Mouse (Mus musculus): ENCODE data around the gene Cnep1r1. TPM values are rescaled to one million over a fixed set of nuclear protein-coding genes. Genes with fewer than 3 reads are reported as not detected.

The Cnep1r1 gene
- total RNA-seq, 2 experiments from 2014 or later: 36.7 to 37.9 TPM

Small RNA genes within 50 kb of the gene (microRNA-seq; reads per million reads assigned to microRNA genes)
- 2.4 to 5.3 reads per million in 2 experiments for gene Mir7071

Other genes with a start within 250 kb of the Cnep1r1 start
- 10 to 100 TPM; 32.0 to 32.5 TPM for gene Zfp423, start 159.2 kb upstream of the Cnep1r1 start, total RNA-seq (2021)
- gene Heatr3, start 19.1 kb downstream of the Cnep1r1 start, total RNA-seq (2021): 10 to 100 TPM; 28.0 to 33.5 TPM
- 10 to 100 TPM; 38.4 to 40.2 TPM for gene Tent4b, start 80.4 kb downstream of the Cnep1r1 start, total RNA-seq (2021)
- 1 to 10 TPM; 1.9 to 3.0 TPM for gene Adcy7, start 153.6 kb downstream of the Cnep1r1 start, total RNA-seq (2021)
- 10 to 100 TPM; 52.5 to 64.9 TPM for gene Brd7, start 243.4 kb downstream of the Cnep1r1 start, total RNA-seq (2021)

Measured in layer of hippocampus, postnatal 36 days (tissue).